Mouse (Mus musculus) ES-Bruce4 (cell line): ENCODE measurements around the gene Txlng.

Experiments used
- CTCF ChIP-seq: IDR thresholded peaks from one replicate; pipeline ENCODE4 v1.8.1; 2011; ENCODE audit warnings: low read depth, low read length
- EP300 ChIP-seq: IDR thresholded peaks from 2 replicates; pipeline ENCODE4 v1.6.1; 2011; ENCODE audit warnings: low read depth, low read length; ENCODE audit not compliant: insufficient read depth
- POLR2A ChIP-seq: IDR thresholded peaks from one replicate; pipeline ENCODE4 v1.8.1; 2011; ENCODE audit warnings: low read length; ENCODE audit not compliant: insufficient read depth

DNA sequence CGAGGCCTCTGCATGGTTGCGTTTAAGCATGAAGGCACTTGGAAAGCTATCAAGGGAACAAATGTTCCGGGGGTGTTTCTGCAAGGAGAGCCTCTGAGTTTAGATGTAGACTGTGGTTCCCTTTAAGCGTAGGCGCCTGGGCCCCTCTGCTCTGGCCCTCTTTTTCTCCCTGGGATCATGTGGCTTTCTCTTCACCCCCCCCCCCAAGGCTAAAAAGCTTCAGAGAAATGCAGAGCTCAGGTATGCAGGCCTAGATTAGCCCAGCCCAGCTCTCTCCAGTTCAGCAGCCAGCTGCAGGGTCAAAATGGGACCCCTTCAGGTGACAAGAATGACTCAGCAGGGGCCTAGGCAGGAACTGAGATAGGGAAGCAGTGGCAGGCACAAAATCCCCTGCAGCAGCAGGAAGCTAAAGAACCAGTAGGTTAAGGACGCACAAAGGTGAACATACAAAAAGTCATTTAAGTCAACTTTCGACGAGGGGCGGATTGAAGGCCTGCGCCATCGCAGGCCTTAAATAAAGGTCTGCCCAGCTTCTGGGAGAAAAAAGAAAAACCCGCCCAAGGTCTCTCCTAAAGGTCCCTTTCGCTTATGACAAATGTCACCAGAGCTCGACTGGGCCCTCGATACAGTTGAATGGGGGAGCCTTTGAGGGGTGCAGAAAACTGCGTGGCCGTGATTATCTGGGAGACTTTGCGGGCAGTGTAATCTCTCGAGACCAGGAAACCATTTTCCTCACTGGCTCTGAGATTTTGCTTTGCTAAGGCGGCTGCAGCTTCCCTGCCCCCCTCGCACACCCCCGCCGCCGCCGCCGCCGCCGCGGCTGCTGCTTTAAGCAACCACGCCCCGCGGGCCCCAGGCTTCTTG lies 69.8 kb downstream of the Txlng start:
- TF ChIP-seq CTCF (no peak), EP300 (peak; percentile 87), POLR2A (no peak)
